Mouse (Mus musculus) adrenal gland, postnatal 4 days (tissue): Measurements from ENCODE around the gene Clec2i. TPM values are rescaled to one million over a fixed set of nuclear protein-coding genes. Genes with fewer than 3 reads are reported as not detected.

Experiments
- microRNA-seq: library from miRNA; unstranded; fragments of <30 nt; microRNA quantifications from one replicate; pipeline ENCODE4 v1.2.0, GENCODE M21; 2021
- total RNA-seq, 2 experiments: library from RNA; stranded (reverse); gene quantifications; 2 replicates each; pipeline ENCODE4 v1.2.3; 2021

The Clec2i gene
- total RNA-seq, 2 experiments from 2014 or later, result 0.23 TPM; not detected in 1

Small RNA genes within 50 kb of the gene (microRNA-seq; reads per million reads assigned to microRNA genes)
- gene Gm27336, result not detected

Other genes starting within 250 kb of the Clec2i start
- 1 to 10 TPM; 2.3 to 3.9 TPM for gene Clec2h, start 225.2 kb upstream of the Clec2i start, total RNA-seq
- not detected for gene Klrb1, start 164.5 kb upstream of the Clec2i start, total RNA-seq
- under 1 TPM; 0.11 to 0.25 TPM for gene Klrb1c, start 98.4 kb upstream of the Clec2i start, total RNA-seq
- not detected for gene Gm44511, start 61.3 kb upstream of the Clec2i start, total RNA-seq
- gene Klrb1b, start 61.3 kb upstream of the Clec2i start, total RNA-seq, result under 1 TPM in 1 of 2 experiments, not detected in 1; 0.79 TPM
- gene BC035044, start 3.5 kb downstream of the Clec2i start, total RNA-seq, result 1 to 10 TPM in 1 of 2 experiments, under 1 TPM in 1; 0.67 to 1.7 TPM
- gene Clec2g, start 46.8 kb downstream of the Clec2i start, total RNA-seq, result 1 to 10 TPM; 1.7 to 2.7 TPM
- gene Klrb1f, start 158.3 kb downstream of the Clec2i start, total RNA-seq, result not detected
- under 1 TPM in 1 of 2 experiments, not detected in 1; 0.14 TPM for gene Clec2e, start 213.3 kb downstream of the Clec2i start, total RNA-seq